Mouse (Mus musculus): Measurements from ENCODE around the gene Id1.

DNA sequence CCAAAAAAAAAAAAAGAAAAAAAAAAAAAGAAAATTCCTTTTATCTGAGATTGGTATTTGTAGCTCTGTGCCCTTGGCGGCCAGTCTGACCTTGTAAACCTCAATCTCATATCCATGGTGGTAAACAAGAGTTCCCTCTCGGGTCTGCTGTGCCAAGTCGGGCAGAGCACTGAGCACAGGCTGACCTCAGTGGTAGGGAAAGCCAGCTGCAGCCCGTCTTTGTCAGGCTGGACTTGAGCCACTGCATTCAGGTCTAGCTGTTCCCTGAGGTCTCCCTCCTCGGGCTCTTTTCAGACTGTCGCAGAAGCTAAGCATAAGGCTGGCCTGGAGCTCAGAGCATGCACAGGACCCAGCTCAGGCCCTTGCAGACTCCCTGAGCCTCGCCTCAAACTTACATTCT is 41.3 kb upstream of the Id1 start:
- TF ChIP-seq POLR2A (IDR thresholded peaks at IDR 0.05; ENCODE audit: borderline replicate concordance, low read depth, low read length) (no peak), CTCF (IDR thresholded peaks at IDR 0.05; ENCODE audit: low read depth, low read length) (no peak)
